Mouse (Mus musculus) heart, embryonic 11.5 days (tissue): Measurements from ENCODE around the gene Cbwd1. TPM values are rescaled to one million over a fixed set of nuclear protein-coding genes. Genes with fewer than 3 reads are reported as not detected.
"Not testable (repeated sequence)": the region's sequence is repeated elsewhere in the genome, so short reads cannot be mapped to it uniquely, and the experiment has no call there.

Experiments used
- ATAC-seq: fragments of 200-750 bp; cut with Nextera tagmentation; replicated peaks from 2 replicates; pipeline ENCODE4 v1.8.0; 2017; ENCODE audit warnings: moderate library complexity; ENCODE audit not compliant: insufficient number of reproducible peaks, low FRiP score, low TSS enrichment
- H3K27ac ChIP-seq: fragments of 300-500 bp; sonication (generic); 2 replicates; pipeline ENCODE4 v1.5.1; 2014; ENCODE audit warnings: mild to moderate bottlenecking, low read depth, low read length
- H3K27me3 ChIP-seq: fragments of 300-500 bp; sonication (generic); 2 replicates; pipeline ENCODE4 v1.6.1; 2014; ENCODE audit warnings: mild to moderate bottlenecking, low read length, mixed read lengths; ENCODE audit not compliant: control insufficient read depth, insufficient read depth
- H3K36me3 ChIP-seq: fragments of 300-500 bp; sonication (generic); 2 replicates; pipeline ENCODE4 v1.6.1; 2014; ENCODE audit warnings: mild to moderate bottlenecking, low read length, moderate library complexity, mixed read lengths; ENCODE audit not compliant: control insufficient read depth, insufficient read depth
- H3K4me1 ChIP-seq: fragments of 300-500 bp; sonication (generic); 2 replicates; pipeline ENCODE4 v1.6.1; 2014; ENCODE audit warnings: low read length; ENCODE audit not compliant: control insufficient read depth, insufficient read depth
- H3K4me2 ChIP-seq: fragments of 300-500 bp; sonication (generic); 2 replicates; pipeline ENCODE4 v1.6.1; 2014; ENCODE audit warnings: mild to moderate bottlenecking, moderate library complexity
- H3K4me3 ChIP-seq: fragments of 300-500 bp; sonication (generic); 2 replicates; pipeline ENCODE4 v1.5.1; 2014; ENCODE audit warnings: low read depth, low read length
- H3K9ac ChIP-seq: fragments of 300-500 bp; sonication (generic); 2 replicates; pipeline ENCODE4 v1.6.1; 2014; ENCODE audit warnings: mild to moderate bottlenecking, low read depth, low read length, moderate library complexity
- H3K9me3 ChIP-seq: fragments of 300-500 bp; sonication (generic); replicated peaks from 2 replicates; pipeline ENCODE4 v1.6.1; 2016; ENCODE audit warnings: low read length; ENCODE audit not compliant: control insufficient read depth
- WGBS: fragments of 180-500 bp; shearing (Covaris S2); extraction: QIAGEN DNeasy Blood & Tissue Kit; methylation state at CpG from one replicate; pipeline ENCODE4 v1.1.7; 2014; ENCODE audit not compliant: insufficient replicate concordance; 5-methylcytosine and 5-hydroxymethylcytosine counted together
- polyA plus RNA-seq: library from polyadenylated mRNA; unstranded; fragments of >200 nt; fragmentation: Nextera tagmentation; extraction: Ambion mirVana; gene quantifications from 2 replicates; pipeline ENCODE4 v1.2.1, GENCODE M21; 2014

The Cbwd1 gene
- polyA plus RNA-seq, 1 experiment from 2014 or later: 20.0 TPM

GRCm38 (mm10) chr19:24897006-24897895 lies 64.2 kb downstream of the Cbwd1 start:
- Histone ChIP-seq H3K4me2 (peak overlapping the region; percentile 66), H3K4me3 (peak overlapping the region; percentile 36), H3K9me3 (no peaks in the 10 kb centered on the region), H3K27ac (no peak overlapping the region), H3K27me3 (peaks cover 65% of the 10 kb centered on the region), H3K4me1 (peaks cover 20% of the 10 kb centered on the region), H3K9ac (no peak overlapping the region), H3K36me3 (no peaks in the 10 kb centered on the region)
- ATAC-seq: no peak
- WGBS: 2% methylated on average over 57 of the region's 57 CpGs

- no peak for ATAC-seq
- H3K27me3 ChIP-seq: peaks cover 58% of the 10 kb centered on the region
Measured at GRCm38 (mm10) chr19:24896536-24896935, 64.9 kb downstream of the Cbwd1 start.

GRCm38 (mm10) chr19:24886888-24887287 lies 74.5 kb downstream of the Cbwd1 start:
- no peaks in the 10 kb centered on the region for H3K36me3 ChIP-seq
- H3K4me1 ChIP-seq: peaks cover 6% of the 10 kb centered on the region; the same call in 1 of the 2 replicates
- 72% methylated on average over 3 of the region's 3 CpGs for WGBS
- H3K4me2 ChIP-seq: no peak overlapping the region
- ATAC-seq: no peak
- H3K9me3 ChIP-seq: no peaks in the 10 kb centered on the region
- no peak overlapping the region for H3K9ac ChIP-seq
- H3K27ac ChIP-seq: no peak overlapping the region
- no peak overlapping the region for H3K4me3 ChIP-seq
- peaks cover 12% of the 10 kb centered on the region for H3K27me3 ChIP-seq

More at GRCm38 (mm10) chr19:24896536-24896935, 64.9 kb downstream of the Cbwd1 start:
- Histone ChIP-seq H3K4me2 (no peak overlapping the region), H3K36me3 (no peaks in the 10 kb centered on the region), H3K4me1 (peaks cover 20% of the 10 kb centered on the region), H3K9me3 (no peaks in the 10 kb centered on the region), H3K4me3 (no peak overlapping the region), H3K9ac (no peak overlapping the region), H3K27ac (no peak overlapping the region)
- WGBS: 18% methylated on average over 4 of the region's 4 CpGs

- Histone ChIP-seq H3K27ac (no peak overlapping the region), H3K4me2 (peak overlapping the region; percentile 35; the same call in 1 of the 2 replicates), H3K4me1 (peaks cover 6% of the 10 kb centered on the region; the same call in 1 of the 2 replicates), H3K27me3 (peaks cover 12% of the 10 kb centered on the region), H3K9me3 (no peaks in the 10 kb centered on the region), H3K36me3 (no peaks in the 10 kb centered on the region), H3K4me3 (no peak overlapping the region), H3K9ac (no peak overlapping the region)
- WGBS: 10% methylated on average over 5 of the region's 5 CpGs
- no peak for ATAC-seq
Measured at GRCm38 (mm10) chr19:24885504-24885903, 75.9 kb downstream of the Cbwd1 start.

- Histone ChIP-seq H3K36me3 (no peaks in the 10 kb centered on the region), H3K9me3 (no peaks in the 10 kb centered on the region), H3K4me3 (no peak overlapping the region), H3K9ac (no peak overlapping the region), H3K27me3 (0 out of 2 replicates have a peak, but pooled peaks cover 3% of the 10 kb centered on the region), H3K27ac (no peak overlapping the region), H3K4me1 (peaks cover 6% of the 10 kb centered on the region; the same call in 1 of the 2 replicates), H3K4me2 (no peak overlapping the region)
- no peak for ATAC-seq
- WGBS: 61% methylated on average over 4 of the region's 4 CpGs
Measured at GRCm38 (mm10) chr19:24881237-24881636, 80.2 kb downstream of the Cbwd1 start.

DNA sequence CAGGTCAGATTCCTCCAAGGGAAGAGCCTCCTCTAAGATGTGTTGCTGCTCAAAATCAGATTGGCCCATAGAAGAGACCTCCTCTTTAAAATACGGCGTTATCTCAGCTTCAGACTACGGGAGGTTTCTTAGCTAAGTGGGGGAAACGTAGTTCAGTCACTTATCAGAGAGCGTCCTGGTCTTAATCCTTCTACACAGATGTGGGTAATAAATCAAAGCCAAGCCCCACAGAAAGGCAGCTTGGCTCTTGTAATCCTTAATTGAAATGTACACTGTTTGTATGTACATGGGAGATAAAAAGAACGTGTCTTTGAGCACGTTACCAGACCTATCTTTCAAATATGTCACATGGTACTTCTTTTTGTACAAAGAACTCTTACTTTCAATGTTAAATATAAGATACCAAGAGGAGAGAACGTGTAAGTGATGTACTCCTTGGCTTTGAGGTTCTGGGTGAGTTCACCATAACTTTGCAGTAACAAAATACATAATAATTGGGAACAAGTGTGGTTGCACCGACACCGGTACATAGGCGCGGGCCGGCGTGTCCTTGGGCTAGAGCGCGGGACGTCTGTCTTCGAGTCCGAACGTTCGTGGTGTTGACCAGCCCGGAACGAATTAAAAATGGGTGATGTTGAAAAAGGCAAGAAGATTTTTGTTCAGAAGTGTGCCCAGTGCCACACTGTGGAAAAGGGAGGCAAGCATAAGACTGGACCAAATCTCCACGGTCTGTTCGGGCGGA lies 86.1 kb downstream of the Cbwd1 start, which contains the start of gene Gm10053:
Gene Gm10053, plus strand, starts transcription at position 558 of the 742 bp plus-strand sequence.
- H3K4me2 ChIP-seq, H3K4me1 ChIP-seq, H3K36me3 ChIP-seq, H3K4me3 ChIP-seq, H3K9ac ChIP-seq, ATAC-seq, H3K9me3 ChIP-seq, H3K27me3 ChIP-seq, H3K27ac ChIP-seq: not testable (repeated sequence)
- WGBS: 65% methylated on average over 23 of the region's 26 CpGs

GRCm38 (mm10) chr19:24873873-24874272 lies 87.5 kb downstream of the Cbwd1 start:
- ATAC-seq: no peak
- Histone ChIP-seq H3K9ac (no peak overlapping the region), H3K4me1 (peaks cover 3% of the 10 kb centered on the region; the same call in 1 of the 2 replicates), H3K27me3 (0 out of 2 replicates have a peak, but pooled peaks cover 2% of the 10 kb centered on the region), H3K4me2 (no peak overlapping the region), H3K36me3 (no peaks in the 10 kb centered on the region), H3K9me3 (no peaks in the 10 kb centered on the region), H3K27ac (no peak overlapping the region), H3K4me3 (no peak overlapping the region)
- WGBS: 44% methylated on average over 2 of the region's 2 CpGs

GRCm38 (mm10) chr19:24871037-24871635 lies 90.3 kb downstream of the Cbwd1 start:
- Histone ChIP-seq H3K4me3 (peak overlapping the region; percentile 22), H3K36me3 (no peaks in the 10 kb centered on the region), H3K27ac (no peak overlapping the region), H3K27me3 (0 out of 2 replicates have a peak, but pooled peaks cover 2% of the 10 kb centered on the region), H3K9me3 (no peaks in the 10 kb centered on the region), H3K4me1 (peaks cover 3% of the 10 kb centered on the region; the same call in 1 of the 2 replicates), H3K4me2 (peak overlapping the region; percentile 53), H3K9ac (no peak overlapping the region)
- no peak for ATAC-seq
- WGBS: 19% methylated on average over 18 of the region's 18 CpGs
